Mouse (Mus musculus) forebrain, embryonic 13.5 days (tissue): Measurements from ENCODE around the gene Rexo1. TPM values are rescaled to one million over a fixed set of nuclear protein-coding genes. Genes with fewer than 3 reads are reported as not detected.

ENCODE experiments used
- ATAC-seq: fragments of 200-750 bp; cut with Nextera tagmentation; 2 replicates; pipeline ENCODE4 v1.8.0; 2017
- H3K27ac ChIP-seq: fragments of 300-500 bp; sonication (generic); 2 replicates; pipeline ENCODE4 v1.5.1; 2015; ENCODE audit warnings: inconsistent platforms, mild to moderate bottlenecking, moderate library complexity
- H3K27me3 ChIP-seq: fragments of 300-500 bp; sonication (generic); 2 replicates; pipeline ENCODE4 v1.6.1; 2015; ENCODE audit warnings: mild to moderate bottlenecking, inconsistent platforms
- H3K36me3 ChIP-seq: fragments of 300-500 bp; sonication (generic); 2 replicates; pipeline ENCODE4 v1.6.1; 2015; ENCODE audit warnings: mild to moderate bottlenecking, inconsistent platforms; ENCODE audit not compliant: poor library complexity, severe bottlenecking
- H3K4me1 ChIP-seq: fragments of 300-500 bp; sonication (generic); 2 replicates; pipeline ENCODE4 v1.6.1; 2015; ENCODE audit warnings: inconsistent platforms
- H3K4me2 ChIP-seq: fragments of 300-500 bp; sonication (generic); 2 replicates; pipeline ENCODE4 v1.6.1; 2015; ENCODE audit warnings: inconsistent platforms, mild to moderate bottlenecking, moderate library complexity
- H3K4me3 ChIP-seq: fragments of 300-500 bp; sonication (generic); 2 replicates; pipeline ENCODE4 v1.5.1; 2015; ENCODE audit warnings: mild to moderate bottlenecking, inconsistent platforms
- H3K9ac ChIP-seq: fragments of 300-500 bp; sonication (generic); 2 replicates; pipeline ENCODE4 v1.6.1; 2015; ENCODE audit warnings: mild to moderate bottlenecking, inconsistent platforms
- H3K9me3 ChIP-seq: fragments of 300-500 bp; sonication (generic); replicated peaks from 2 replicates; pipeline ENCODE4 v1.6.1; 2016; ENCODE audit warnings: inconsistent platforms
- WGBS: fragments of 180-500 bp; shearing (Covaris S2); methylation state at CpG from one replicate; pipeline ENCODE4 v1.1.7; 2015; 5-methylcytosine and 5-hydroxymethylcytosine counted together
- polyA plus RNA-seq: library from polyadenylated mRNA; unstranded; fragments of >200 nt; fragmentation: Nextera tagmentation; extraction: Ambion mirVana; gene quantifications from 2 replicates; pipeline ENCODE4 v1.2.1, GENCODE M21; 2015

Rexo1 gene
- polyA plus RNA-seq, 1 experiment from 2014 or later: 27.5 TPM

DNA sequence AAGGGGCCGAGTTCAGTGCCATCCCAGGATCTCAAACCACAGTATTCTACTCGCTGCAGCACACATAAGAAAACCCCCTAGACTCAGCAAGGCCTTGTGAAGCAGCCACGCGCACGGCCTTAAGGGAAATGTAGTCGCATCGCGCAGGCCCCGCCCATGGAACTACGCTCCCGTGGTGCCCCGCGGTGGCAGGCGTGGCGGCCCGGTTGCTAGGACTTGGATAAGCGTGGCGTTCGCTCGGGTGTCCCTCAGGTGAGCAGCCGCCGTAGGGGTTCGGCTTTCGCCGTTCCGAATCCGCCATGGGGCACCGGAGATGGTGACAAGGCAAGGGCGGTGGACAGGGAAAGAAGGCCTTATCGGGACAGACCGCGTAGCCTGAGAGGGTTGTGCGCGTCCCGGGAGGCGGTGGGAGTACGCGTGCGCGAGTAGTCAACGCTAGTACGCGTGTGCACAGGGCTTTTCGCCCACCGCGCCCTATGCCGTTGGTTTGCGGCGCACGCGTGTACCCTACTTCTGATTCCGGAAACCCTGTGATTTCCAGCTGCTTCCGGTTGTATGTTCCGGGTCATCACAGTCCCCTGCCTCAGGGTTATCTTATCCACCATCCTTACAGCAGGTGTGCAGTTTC, 41.5 kb upstream of the Rexo1 start, which contains the start of the genes Scamp4 and Adat3:
Gene Scamp4 (plus strand): TSS at position 175 of the 628 bp plus-strand sequence.
Gene Adat3 (plus strand): TSS at position 183 of the 628 bp plus-strand sequence.
- H3K4me3 ChIP-seq: peak within 1 kb of the TSS; percentile 60
- peaks cover 25% of the 10 kb centered on the region for H3K4me1 ChIP-seq
- peak within 1 kb of the TSS; percentile 89 for H3K4me2 ChIP-seq
- peaks cover 18% of the 10 kb centered on the region for H3K36me3 ChIP-seq
- H3K9me3 ChIP-seq: no peaks in the 10 kb centered on the region
- peak within 1 kb of the TSS; percentile 66 for H3K9ac ChIP-seq
- ATAC-seq: peak; percentile 97
- H3K27ac ChIP-seq: peak within 1 kb of the TSS; percentile 80
- WGBS: under 1% methylated on average over 54 of the region's 54 CpGs
- H3K27me3 ChIP-seq: peaks cover 6% of the 10 kb centered on the region; the same call in 1 of the 2 replicates

DNA sequence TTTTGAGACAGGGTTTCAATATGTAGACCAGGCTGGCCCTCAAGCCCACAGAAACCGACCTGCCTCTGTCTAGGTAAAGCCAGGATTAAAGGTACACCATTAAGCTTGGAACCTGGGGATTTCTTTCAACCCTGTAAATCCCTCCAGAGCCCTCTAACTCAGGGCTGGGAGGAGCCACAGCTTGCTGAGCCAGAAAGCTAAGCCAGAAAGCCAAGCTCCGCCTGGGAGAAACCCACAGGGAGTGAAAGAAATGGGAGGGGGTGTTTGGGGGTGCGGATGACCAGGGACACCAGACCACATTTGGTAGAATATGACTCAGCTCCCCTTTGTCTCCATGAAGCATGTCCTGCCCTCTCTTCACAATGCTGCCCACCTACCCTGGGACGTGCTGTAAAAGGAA, 35.0 kb upstream of the Rexo1 start:
- H3K4me2 ChIP-seq: no peak overlapping the region
- H3K27ac ChIP-seq: no peak overlapping the region
- H3K4me1 ChIP-seq: no peaks in the 10 kb centered on the region
- no peak overlapping the region for H3K9ac ChIP-seq
- no peaks in the 10 kb centered on the region for H3K9me3 ChIP-seq
- H3K4me3 ChIP-seq: no peak overlapping the region
- 37% methylated on average over 4 of the region's 4 CpGs for WGBS
- H3K27me3 ChIP-seq: peaks cover 17% of the 10 kb centered on the region; the same call in 1 of the 2 replicates
- no peak for ATAC-seq
- H3K36me3 ChIP-seq: no peaks in the 10 kb centered on the region

DNA sequence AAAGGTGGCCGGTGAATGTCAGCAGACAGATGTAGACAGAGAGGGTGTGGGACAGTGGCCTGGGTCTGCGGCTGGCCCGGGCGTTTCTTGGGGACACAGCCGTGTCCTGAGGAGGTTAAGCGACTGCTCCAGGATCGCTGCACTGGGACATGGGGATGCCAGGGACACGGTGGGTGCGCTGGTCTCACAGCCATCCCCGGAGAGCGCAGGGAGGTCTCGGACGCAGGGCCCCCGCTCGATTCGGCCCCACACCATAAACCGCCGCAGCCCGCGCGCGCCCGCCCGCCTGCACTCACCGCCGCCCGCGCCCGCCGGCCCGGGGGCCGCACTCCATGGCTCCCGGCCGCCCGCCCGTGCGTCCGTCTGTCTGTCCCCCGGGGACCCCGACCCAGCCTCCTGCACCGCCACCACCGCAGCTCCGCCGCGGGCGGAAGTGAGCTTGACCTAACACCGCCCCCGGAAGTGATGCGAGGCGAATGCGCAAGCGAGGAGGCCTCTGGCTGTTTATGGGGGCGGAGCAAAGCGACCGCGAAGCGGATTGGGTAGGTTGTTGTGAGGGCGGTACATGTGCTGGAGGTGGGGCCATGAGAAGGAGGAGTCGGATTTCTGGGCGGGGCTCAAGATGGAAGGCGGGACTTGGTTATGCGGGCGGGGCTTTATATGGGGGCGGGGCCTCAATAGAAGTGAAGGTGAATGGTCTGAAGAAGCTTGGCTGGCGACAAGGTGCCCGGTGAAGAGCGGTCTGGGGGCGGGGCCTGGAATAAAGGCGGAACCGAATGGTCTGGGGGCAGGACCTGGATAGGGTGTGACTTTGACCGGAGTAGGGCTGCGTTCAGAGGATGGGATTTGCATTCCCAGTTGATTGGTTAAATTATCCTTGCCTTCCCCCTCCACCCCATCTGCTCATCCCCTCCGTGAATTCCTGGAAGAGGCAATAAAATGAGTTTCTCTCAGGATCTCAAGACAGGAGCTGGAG, 28.8 kb upstream of the Rexo1 start, which contains the start of gene Abhd17a:
Gene Abhd17a (minus strand): TSS at position 463 of the 976 bp plus-strand sequence.
- 0% methylated on average over 60 of the region's 73 CpGs for WGBS
- peak within 1 kb of the TSS; percentile 96 for H3K9ac ChIP-seq
- peaks cover 18% of the 10 kb centered on the region for H3K36me3 ChIP-seq
- H3K27ac ChIP-seq: 0 out of 2 replicates have a peak within 1 kb of the TSS, but pooled peaks have one; percentile 21
- ATAC-seq: peak; percentile 98
- H3K9me3 ChIP-seq: no peaks in the 10 kb centered on the region
- H3K4me3 ChIP-seq: peak within 1 kb of the TSS; percentile 90
- 0 out of 2 replicates have a peak, but pooled peaks cover 3% of the 10 kb centered on the region for H3K27me3 ChIP-seq
- H3K4me2 ChIP-seq: peak within 1 kb of the TSS; percentile 94
- H3K4me1 ChIP-seq: peaks cover 26% of the 10 kb centered on the region

DNA sequence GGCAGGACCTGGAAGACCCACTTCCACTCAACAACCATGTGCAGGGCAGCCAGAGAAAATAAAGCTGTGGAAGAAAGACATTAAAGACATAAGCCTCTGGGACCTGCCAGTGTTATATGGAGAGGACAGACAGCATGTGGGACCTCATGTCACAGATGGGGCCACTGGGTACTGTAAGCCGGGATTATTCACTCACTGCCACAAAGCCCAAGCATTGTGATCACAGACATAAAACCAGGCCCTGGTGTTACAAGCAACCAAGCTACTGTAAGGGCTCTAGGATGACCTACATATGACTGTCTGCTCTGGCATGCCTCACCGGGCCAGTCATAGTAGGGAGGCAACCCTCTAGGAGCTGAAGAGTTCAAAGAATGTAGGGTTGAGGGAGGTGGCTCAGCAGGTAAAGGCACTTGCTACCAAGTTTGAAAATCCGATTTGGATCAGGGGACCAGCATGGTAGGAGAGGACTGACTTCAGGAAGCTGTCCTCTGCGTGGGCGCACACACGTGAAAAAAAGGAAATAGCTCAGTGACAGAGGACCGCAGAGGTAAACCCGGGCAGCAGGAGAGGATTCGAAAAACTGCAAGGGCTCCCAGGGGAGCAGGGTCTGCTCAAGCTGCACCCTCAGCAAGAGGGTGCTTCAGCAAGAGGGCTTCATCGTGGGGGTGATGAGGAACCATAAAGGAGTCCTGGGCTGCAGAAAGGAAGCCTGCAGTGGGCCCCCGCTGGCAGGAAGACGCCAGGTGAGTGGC, 27.9 kb upstream of the Rexo1 start:
- peaks cover 26% of the 10 kb centered on the region for H3K4me1 ChIP-seq
- no peak for ATAC-seq
- peak overlapping the region; percentile 94 for H3K4me2 ChIP-seq
- H3K36me3 ChIP-seq: peaks cover 26% of the 10 kb centered on the region
- no peaks in the 10 kb centered on the region for H3K9me3 ChIP-seq
- WGBS: 23% methylated on average over 12 of the region's 12 CpGs
- H3K27ac ChIP-seq: no peak overlapping the region
- H3K9ac ChIP-seq: peak overlapping the region; percentile 96
- no peaks in the 10 kb centered on the region for H3K27me3 ChIP-seq
- peak overlapping the region; percentile 90 for H3K4me3 ChIP-seq

DNA sequence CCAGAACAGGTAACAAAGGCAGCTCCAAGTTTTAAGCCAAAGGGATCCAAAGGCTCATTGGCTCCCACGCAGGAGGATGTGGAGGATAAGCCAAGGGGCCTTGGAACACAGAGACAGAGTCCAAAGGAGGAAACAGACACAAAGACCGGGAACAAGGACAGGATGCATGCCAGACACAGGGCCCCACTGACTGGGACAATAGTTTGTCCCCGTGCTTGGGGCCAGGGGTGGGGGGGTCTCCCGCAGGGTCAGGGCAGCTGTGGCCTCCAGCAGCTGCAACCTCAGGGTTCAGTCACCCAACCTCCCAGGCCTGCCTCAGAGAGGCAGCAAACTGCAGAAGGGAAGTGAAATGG, 25.9 kb upstream of the Rexo1 start:
- Histone ChIP-seq H3K4me1 (peaks cover 26% of the 10 kb centered on the region), H3K4me3 (no peak overlapping the region), H3K9me3 (no peaks in the 10 kb centered on the region), H3K27ac (no peak overlapping the region), H3K27me3 (no peaks in the 10 kb centered on the region), H3K4me2 (no peak overlapping the region), H3K9ac (0 out of 2 replicates have a peak overlapping the region, but pooled peaks have one; percentile 16), H3K36me3 (peaks cover 39% of the 10 kb centered on the region)
- 41% methylated on average over 4 of the region's 4 CpGs for WGBS
- no peak for ATAC-seq

DNA sequence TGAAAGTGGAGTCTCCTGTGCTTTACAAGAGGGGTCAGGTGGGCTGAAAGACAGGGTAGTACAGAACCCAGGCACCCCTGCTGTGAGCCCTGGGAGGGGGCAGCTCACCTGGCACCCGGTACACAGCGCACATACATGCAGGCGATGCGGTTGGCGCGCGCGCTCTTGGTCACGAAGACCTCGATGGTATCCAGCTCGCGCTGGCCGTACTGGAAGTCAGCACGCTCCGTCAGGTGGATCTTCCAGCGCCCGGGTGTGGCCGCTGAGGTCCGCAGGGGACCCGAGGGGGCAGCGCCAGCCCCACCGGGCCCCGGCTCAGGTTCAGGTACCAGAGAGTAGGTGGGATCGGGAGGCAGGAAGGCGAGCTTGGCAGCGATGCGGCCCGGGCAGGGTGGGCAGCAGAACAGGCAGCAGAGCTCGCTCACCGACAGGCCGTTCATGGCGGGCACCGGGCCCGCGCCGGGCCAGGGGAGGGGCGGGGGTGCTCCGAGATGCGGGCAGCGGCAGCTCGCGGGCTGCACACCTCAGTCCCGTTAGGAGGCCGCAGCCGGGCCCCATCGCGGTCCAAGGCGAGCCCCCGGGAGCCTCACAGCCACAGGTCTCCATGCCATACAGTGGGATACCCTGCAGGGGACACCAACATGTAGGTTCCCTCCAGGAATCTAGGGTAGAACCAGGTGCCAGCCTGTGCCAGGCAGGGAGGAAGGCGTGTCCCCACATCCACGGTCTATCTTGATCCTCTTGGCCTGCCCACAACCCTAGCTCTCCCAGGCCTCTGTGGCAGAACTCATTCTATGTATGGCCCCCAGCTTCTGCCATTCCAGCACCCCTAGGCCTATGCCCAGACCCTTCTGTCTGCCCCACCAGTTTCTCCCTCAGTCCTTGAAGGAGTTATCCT, 25.3 kb upstream of the Rexo1 start:
- Histone ChIP-seq H3K4me1 (peaks cover 26% of the 10 kb centered on the region), H3K36me3 (peaks cover 39% of the 10 kb centered on the region), H3K4me2 (no peak overlapping the region), H3K9ac (no peak overlapping the region), H3K27ac (no peak overlapping the region), H3K27me3 (no peaks in the 10 kb centered on the region), H3K9me3 (no peaks in the 10 kb centered on the region), H3K4me3 (no peak overlapping the region)
- 94% methylated on average over 41 of the region's 51 CpGs for WGBS
- ATAC-seq: no peak

DNA sequence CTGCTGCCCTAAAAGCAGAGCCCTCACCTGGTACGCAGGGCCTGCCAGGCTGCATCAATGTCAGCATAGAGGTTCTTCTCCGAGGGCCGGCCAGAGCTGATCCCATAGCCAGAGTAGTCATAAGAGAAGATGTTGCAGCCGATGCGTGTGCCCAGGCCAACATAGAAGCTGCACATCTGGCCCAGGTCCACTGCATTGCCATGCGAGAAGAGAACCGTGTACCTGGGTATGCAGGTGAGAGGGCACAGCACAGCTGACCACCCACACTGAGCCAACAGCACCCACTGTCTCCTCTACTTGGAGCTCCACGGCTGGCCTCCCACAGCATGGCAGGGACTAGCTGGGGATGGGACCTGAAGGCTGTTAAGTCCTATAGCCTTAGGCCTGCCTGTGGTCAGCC, 24.2 kb upstream of the Rexo1 start:
- H3K9me3 ChIP-seq: no peaks in the 10 kb centered on the region
- H3K36me3 ChIP-seq: peaks cover 39% of the 10 kb centered on the region
- peaks cover 26% of the 10 kb centered on the region for H3K4me1 ChIP-seq
- no peak overlapping the region for H3K4me3 ChIP-seq
- ATAC-seq: no peak
- H3K4me2 ChIP-seq: no peak overlapping the region
- 98% methylated on average over 8 of the region's 8 CpGs for WGBS
- no peak overlapping the region for H3K27ac ChIP-seq
- no peaks in the 10 kb centered on the region for H3K27me3 ChIP-seq
- 0 out of 2 replicates have a peak overlapping the region, but pooled peaks have one; percentile 8 for H3K9ac ChIP-seq

DNA sequence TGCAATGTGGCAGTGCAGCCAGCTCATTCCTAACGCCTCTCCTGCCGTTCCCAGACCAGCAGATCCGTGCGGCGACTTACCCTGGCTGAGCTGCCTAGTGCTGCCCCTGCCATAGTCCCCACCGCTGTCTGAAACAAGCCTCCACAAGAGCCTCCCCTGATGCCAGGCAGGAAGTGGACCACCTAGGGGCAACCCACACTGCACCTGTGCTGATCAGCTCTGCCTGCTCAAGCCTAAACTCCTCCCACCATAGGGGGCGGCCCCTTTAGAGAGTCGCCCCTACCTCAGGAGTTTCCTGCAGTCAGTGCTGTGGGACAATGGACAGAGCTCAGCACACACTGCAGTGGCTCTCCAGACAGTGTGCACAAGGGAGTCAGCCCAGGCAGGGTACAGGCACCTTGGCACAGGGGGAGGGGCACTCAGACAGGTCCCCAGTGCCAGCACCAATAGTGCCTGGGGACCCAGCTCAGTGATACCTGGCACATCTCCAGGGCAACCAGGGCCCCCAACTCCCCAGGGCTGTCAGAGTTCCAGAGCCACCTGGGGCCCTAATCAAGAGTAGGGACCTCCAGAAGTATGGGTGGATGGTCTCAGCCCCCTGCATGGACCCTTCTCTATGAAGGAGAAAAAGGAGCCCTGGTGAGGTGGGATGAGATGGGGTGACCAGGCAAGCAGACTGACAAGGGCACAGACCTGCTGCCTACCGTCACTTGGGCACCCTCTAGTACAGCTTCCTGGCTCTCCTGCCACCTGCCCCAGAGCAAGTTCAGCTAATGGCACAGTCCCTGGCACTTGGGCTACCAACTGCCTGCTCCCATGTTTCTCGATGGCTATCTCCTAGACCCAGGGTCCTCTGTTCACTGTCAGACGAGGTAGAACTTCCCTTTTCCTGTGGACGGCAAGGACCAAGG, 23.5 kb upstream of the Rexo1 start:
- 77% methylated on average over 12 of the region's 12 CpGs for WGBS
- Histone ChIP-seq H3K27ac (no peak overlapping the region), H3K4me1 (peaks cover 26% of the 10 kb centered on the region), H3K36me3 (peaks cover 39% of the 10 kb centered on the region), H3K4me2 (no peak overlapping the region), H3K4me3 (no peak overlapping the region), H3K9ac (peak overlapping the region; percentile 26; the same call in 1 of the 2 replicates), H3K27me3 (no peaks in the 10 kb centered on the region), H3K9me3 (no peaks in the 10 kb centered on the region)
- no peak for ATAC-seq

DNA sequence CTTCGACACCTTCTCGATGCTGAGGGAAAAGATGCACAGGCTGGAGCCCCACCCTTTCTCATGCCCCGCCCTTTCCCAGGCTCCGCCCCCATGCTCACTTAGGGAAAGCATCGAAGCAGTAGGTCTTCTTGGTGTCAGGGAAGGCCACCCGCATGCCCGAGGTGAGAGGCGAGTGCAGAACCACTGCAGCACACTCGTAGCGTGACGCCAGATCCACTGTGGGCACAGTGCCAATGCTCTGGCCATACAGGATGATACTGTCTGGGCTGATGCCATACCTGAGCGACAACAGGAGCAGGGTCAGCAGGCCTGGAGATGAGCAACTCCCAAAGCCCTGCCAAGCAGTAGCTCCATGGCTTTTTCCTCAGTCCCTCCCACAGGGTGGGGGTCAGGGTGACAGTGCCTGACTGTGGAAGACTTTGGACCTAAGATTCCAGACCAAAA, 22.7 kb upstream of the Rexo1 start:
- no peak overlapping the region for H3K27ac ChIP-seq
- H3K27me3 ChIP-seq: no peaks in the 10 kb centered on the region
- no peaks in the 10 kb centered on the region for H3K9me3 ChIP-seq
- ATAC-seq: no peak
- H3K36me3 ChIP-seq: peaks cover 39% of the 10 kb centered on the region
- H3K9ac ChIP-seq: no peak overlapping the region
- H3K4me3 ChIP-seq: no peak overlapping the region
- WGBS: 73% methylated on average over 12 of the region's 12 CpGs
- H3K4me1 ChIP-seq: peaks cover 20% of the 10 kb centered on the region
- no peak overlapping the region for H3K4me2 ChIP-seq

DNA sequence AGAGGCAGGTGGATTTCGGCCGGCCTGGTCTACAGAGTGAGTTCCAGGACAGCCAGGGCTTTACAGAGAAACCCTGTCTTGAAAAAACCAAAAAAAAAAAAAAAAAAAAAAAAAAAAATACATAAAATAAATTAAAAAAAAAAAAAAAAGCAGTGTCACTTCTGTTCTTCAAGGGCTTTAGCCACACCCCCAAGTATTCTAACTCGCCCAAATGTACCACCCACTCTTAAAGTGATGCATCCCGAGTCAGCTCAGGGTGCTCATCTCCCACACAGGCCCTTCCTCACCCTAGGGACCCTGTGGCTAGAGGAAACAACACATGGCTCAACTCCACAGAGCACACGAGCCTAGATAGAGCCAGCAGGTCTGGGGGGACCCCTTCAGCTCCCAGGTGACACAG, 21.7 kb upstream of the Rexo1 start:
- Histone ChIP-seq H3K9ac (no peak overlapping the region), H3K36me3 (peaks cover 39% of the 10 kb centered on the region), H3K27me3 (no peaks in the 10 kb centered on the region), H3K9me3 (no peaks in the 10 kb centered on the region), H3K4me2 (no peak overlapping the region), H3K4me3 (no peak overlapping the region), H3K4me1 (peaks cover 19% of the 10 kb centered on the region), H3K27ac (no peak overlapping the region)
- no peak for ATAC-seq
- 85% methylated on average over 5 of the region's 5 CpGs for WGBS
